ENCODE assay signal across 21 mouse cellular contexts in the genomic region with DNA sequence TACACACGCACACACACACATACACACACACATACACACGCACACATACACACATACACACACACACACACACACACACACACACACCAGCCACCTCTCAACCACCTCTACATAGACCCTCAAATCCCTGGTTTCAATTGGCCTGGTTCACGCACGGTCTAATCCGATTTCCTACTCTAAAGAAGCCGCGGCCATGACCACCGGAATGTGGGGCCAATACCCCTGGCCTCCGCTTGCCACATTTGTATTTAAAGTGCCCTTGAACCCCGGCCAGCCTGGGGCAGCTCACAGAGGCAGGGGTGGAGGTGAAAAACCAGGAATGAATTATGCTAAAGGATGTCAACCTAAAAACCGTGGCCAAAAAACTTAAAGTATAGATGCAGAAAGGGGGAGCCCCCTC. TPM values are rescaled to one million over a fixed set of nuclear protein-coding genes. Genes with fewer than 3 reads are reported as not detected.
DNase-seq lines count a peak whose midpoint lies in the region; ATAC-seq and TF ChIP-seq lines count a peak whose summit lies in the region.
"Had no signal": no experiment of that assay in that cellular context is flagged by ENCODE, and none has a peak within 500 bp of the region (broad histone marks: within the 10 kb centered on the region; RNA-seq: fewer than 3 reads in every experiment).

No protein-coding gene starts in this region.

- ATAC-seq in midbrain, postnatal 0 days (ENCODE audit: low FRiP score), result no peak
- 0 out of 2 replicates have a peak, but pooled peaks have one; percentile 11 for ATAC-seq in embryonic facial prominence, embryonic 11.5 days (replicated peaks; ENCODE audit: insufficient number of reproducible peaks, low FRiP score, low TSS enrichment, low read depth)
- no peak; the same call in 1 of the 2 replicates for ATAC-seq in midbrain, embryonic 14.5 days (ENCODE audit: low FRiP score, low TSS enrichment)
- ATAC-seq: CD4-positive, CD25-positive, alpha-beta regulatory T cell, adult 4 months; forebrain, postnatal 0 days had no signal

- H3K4me3 ChIP-seq in midbrain, embryonic 10.5 days, result no peak overlapping the region
- H3K4me3 ChIP-seq in midbrain, postnatal 0 days (ENCODE audit: low read depth, low read length), result no peak overlapping the region
- no peak overlapping the region for H3K4me3 ChIP-seq in embryonic facial prominence, embryonic 11.5 days (ENCODE audit: low read depth, low read length)
- no peak overlapping the region for H3K4me3 ChIP-seq in midbrain, embryonic 14.5 days (replicated peaks; ENCODE audit: low read depth, low read length)
- no peak overlapping the region for H3K4me3 ChIP-seq in kidney, adult 2 months (ENCODE audit: insufficient read depth, low read depth, low read length)
- H3K4me3 ChIP-seq: heart, embryonic 13.5 days; hindbrain, embryonic 15.5 days had no signal

- peak; percentile 30 for DNase-seq in embryo, embryonic 10 days (ENCODE audit: low spot score)
- no peak for DNase-seq in embryo, embryonic 9.5 days (ENCODE audit: extremely low spot score)
- DNase-seq in midbrain, embryonic 10.5 days (ENCODE audit: low spot score), result peak; percentile 76
- no peak for DNase-seq in midbrain, postnatal 0 days (ENCODE audit: low spot score)
- DNase-seq in embryonic facial prominence, embryonic 11.5 days (ENCODE audit: low spot score), result peak; percentile 66
- DNase-seq in midbrain, embryonic 14.5 days, result peak; percentile 65
- DNase-seq in kidney, adult 2 months, result no peak
- no peak for DNase-seq in kidney, adult 9 months
- DNase-seq: adrenal gland, adult 8-10 months; adrenal gland, postnatal 36 days; B cell, adult 2 months; cerebellum, adult 11 months; cerebellum, adult 8-10 months; cerebellum, postnatal 14 days; forebrain, postnatal 0 days; gastrocnemius, postnatal 14 days; heart, postnatal 36 days had no signal

- TF ChIP-seq CTCF in midbrain, postnatal 0 days (IDR thresholded peaks at IDR 0.05), result no peak
- TF ChIP-seq CTCF in kidney, adult 2 months (conservative IDR thresholded peaks at IDR 0.05; ENCODE audit: insufficient read depth, insufficient read length, low read depth, low read length), result no peak

- H3K9me3 ChIP-seq in midbrain, embryonic 10.5 days (replicated peaks), result no peaks in the 10 kb centered on the region
- no peaks in the 10 kb centered on the region for H3K9me3 ChIP-seq in midbrain, postnatal 0 days (ENCODE audit: low read length)
- no peaks in the 10 kb centered on the region for H3K9me3 ChIP-seq in embryonic facial prominence, embryonic 11.5 days (replicated peaks; ENCODE audit: control insufficient read depth, low read length)
- H3K9me3 ChIP-seq in midbrain, embryonic 14.5 days (ENCODE audit: control insufficient read depth, low read length), result no peaks in the 10 kb centered on the region
- H3K9me3 ChIP-seq: heart, embryonic 13.5 days; hindbrain, embryonic 15.5 days had no signal

- 59% methylated on average over 11 of the region's 11 CpGs for WGBS in midbrain, embryonic 10.5 days
- WGBS in midbrain, postnatal 0 days, result 32% methylated on average over 10 of the region's 11 CpGs
- WGBS in embryonic facial prominence, embryonic 11.5 days, result 65% methylated on average over 10 of the region's 11 CpGs
- WGBS in midbrain, embryonic 14.5 days, result 24% methylated on average over 9 of the region's 11 CpGs
- 75% methylated on average over 11 of the region's 11 CpGs for WGBS in kidney, adult 2 months

- TF ChIP-seq POLR2A in kidney, adult 2 months (IDR thresholded peaks at IDR 0.05; ENCODE audit: low read depth, low read length), result no peak

- H3K4me2 ChIP-seq in midbrain, postnatal 0 days (ENCODE audit: low read depth, low read length, poor library complexity, severe bottlenecking), result no peak overlapping the region
- H3K4me2 ChIP-seq in embryonic facial prominence, embryonic 11.5 days (ENCODE audit: low read depth, low read length), result no peak overlapping the region
- no peak overlapping the region for H3K4me2 ChIP-seq in midbrain, embryonic 14.5 days (ENCODE audit: low read length)
- H3K4me2 ChIP-seq: heart, embryonic 13.5 days; hindbrain, embryonic 15.5 days had no signal

- H3K4me1 ChIP-seq in midbrain, embryonic 10.5 days, result peaks cover 96% of the 10 kb centered on the region
- 0 out of 2 replicates have a peak, but pooled peaks cover 4% of the 10 kb centered on the region for H3K4me1 ChIP-seq in midbrain, postnatal 0 days (ENCODE audit: insufficient read depth, low read length)
- peaks cover 23% of the 10 kb centered on the region for H3K4me1 ChIP-seq in embryonic facial prominence, embryonic 11.5 days (ENCODE audit: control insufficient read depth, insufficient read depth, low read length)
- peaks cover 39% of the 10 kb centered on the region for H3K4me1 ChIP-seq in midbrain, embryonic 14.5 days (ENCODE audit: control insufficient read depth, insufficient read depth, low read length)
- H3K4me1 ChIP-seq in kidney, adult 2 months (ENCODE audit: control insufficient read depth, insufficient read depth, low read length), result no peaks in the 10 kb centered on the region

- H3K27me3 ChIP-seq in midbrain, embryonic 10.5 days (ENCODE audit: low read depth, poor library complexity, severe bottlenecking), result peaks cover 93% of the 10 kb centered on the region
- H3K27me3 ChIP-seq in midbrain, postnatal 0 days (ENCODE audit: insufficient read depth, low read length), result 0 out of 2 replicates have a peak, but pooled peaks cover 5% of the 10 kb centered on the region
- H3K27me3 ChIP-seq in embryonic facial prominence, embryonic 11.5 days (ENCODE audit: control insufficient read depth, insufficient read depth, low read length), result no peaks in the 10 kb centered on the region
- H3K27me3 ChIP-seq in midbrain, embryonic 14.5 days (ENCODE audit: control insufficient read depth, insufficient read depth, low read length), result peaks cover 4% of the 10 kb centered on the region; the same call in 1 of the 2 replicates
- no peaks in the 10 kb centered on the region for H3K27me3 ChIP-seq in kidney, adult 2 months (replicated peaks; ENCODE audit: control insufficient read depth, insufficient read depth, low read length)

- H3K9ac ChIP-seq in midbrain, postnatal 0 days (replicated peaks; ENCODE audit: low read length, poor library complexity, severe bottlenecking), result no peak overlapping the region
- no peak overlapping the region for H3K9ac ChIP-seq in embryonic facial prominence, embryonic 11.5 days (replicated peaks; ENCODE audit: low read length)
- H3K9ac ChIP-seq in midbrain, embryonic 14.5 days (replicated peaks; ENCODE audit: low read length), result no peak overlapping the region
- H3K9ac ChIP-seq: forebrain, postnatal 0 days; heart, embryonic 13.5 days; hindbrain, embryonic 15.5 days had no signal

- H3K27ac ChIP-seq in midbrain, embryonic 10.5 days (replicated peaks), result peak overlapping the region; percentile 71
- H3K27ac ChIP-seq in midbrain, postnatal 0 days (ENCODE audit: low read depth, low read length), result no peak overlapping the region
- H3K27ac ChIP-seq in embryonic facial prominence, embryonic 11.5 days (replicated peaks; ENCODE audit: low read depth, low read length), result no peak overlapping the region
- H3K27ac ChIP-seq in midbrain, embryonic 14.5 days (replicated peaks; ENCODE audit: low read depth, low read length), result no peak overlapping the region
- no peak overlapping the region for H3K27ac ChIP-seq in kidney, adult 2 months (ENCODE audit: insufficient read depth, low read depth, low read length)
- H3K27ac ChIP-seq: hindbrain, embryonic 15.5 days had no signal

- H3K36me3 ChIP-seq in midbrain, embryonic 10.5 days, result no peaks in the 10 kb centered on the region
- no peaks in the 10 kb centered on the region for H3K36me3 ChIP-seq in midbrain, postnatal 0 days (ENCODE audit: insufficient read depth, low read length)
- H3K36me3 ChIP-seq in embryonic facial prominence, embryonic 11.5 days (replicated peaks; ENCODE audit: control insufficient read depth, insufficient read depth, low read depth, low read length), result no peaks in the 10 kb centered on the region
- H3K36me3 ChIP-seq in midbrain, embryonic 14.5 days (ENCODE audit: control insufficient read depth, insufficient read depth, low read length), result no peaks in the 10 kb centered on the region
- no peaks in the 10 kb centered on the region for H3K36me3 ChIP-seq in kidney, adult 2 months (ENCODE audit: control insufficient read depth, insufficient read depth, low read length)
- H3K36me3 ChIP-seq: G1E; heart, embryonic 13.5 days; hindbrain, embryonic 15.5 days had no signal

RNA-seq across cellular contexts. Expression of a gene that starts 45.8 kb away (rescaled TPM):
- polyA plus RNA-seq in midbrain, embryonic 10.5 days (2016; fragmentation: Nextera tagmentation; extraction: Ambion mirVana), result 12.5 and 14.1 TPM in 2 replicates
- total RNA-seq in midbrain, postnatal 0 days (2014; rRNA removed), result 10.7 and 13.4 TPM in 2 replicates
- 9.3 and 12.0 TPM in 2 replicates for polyA plus RNA-seq in midbrain, postnatal 0 days (2015; fragmentation: Nextera tagmentation; extraction: Ambion mirVana)
- 22.3 and 28.3 TPM in 2 replicates for polyA plus RNA-seq in embryonic facial prominence, embryonic 11.5 days (2014; fragmentation: Nextera tagmentation; extraction: Ambion mirVana)
- polyA plus RNA-seq in midbrain, embryonic 14.5 days (2014; fragmentation: Nextera tagmentation; extraction: Ambion mirVana), result 5.2 and 10.1 TPM in 2 replicates
- 7.1 and 8.5 TPM in 2 replicates for polyA plus RNA-seq in kidney, adult 2 months (2012; rRNA removed)
- polyA plus RNA-seq: G1E had no signal

Comparison
In these comparisons a context has a peak if more than half of its experiments do, and no peak if none do; other contexts are left out.
1. DNase-seq: peak in embryo, embryonic 10 days (single experiment), midbrain, embryonic 10.5 days (single experiment), embryonic facial prominence, embryonic 11.5 days (single experiment) and midbrain, embryonic 14.5 days (single experiment); none in embryo, embryonic 9.5 days (single experiment), midbrain, postnatal 0 days (single experiment), kidney, adult 2 months (single experiment) and kidney, adult 9 months (single experiment).